Mouse (Mus musculus) adrenal gland, adult 8-10 months (tissue): Measurements from ENCODE around the gene Tcp11. TPM values are rescaled to one million over a fixed set of nuclear protein-coding genes. Genes with fewer than 3 reads are reported as not detected.
A peak's percentile ranks its signal among the peaks of the same experiment; 100 is the strongest.

Source experiments
- DNase-seq: peaks from one replicate; pipeline ENCODE4 v3.0.0; 2022
- total RNA-seq, 4 experiments: library from RNA; stranded (reverse); gene quantifications; 2 replicates each; pipeline ENCODE4 v1.2.4; 2022

The Tcp11 gene
- under 1 TPM in 1 of 4 experiments, not detected in 3; 0.46 TPM for total RNA-seq

DNA sequence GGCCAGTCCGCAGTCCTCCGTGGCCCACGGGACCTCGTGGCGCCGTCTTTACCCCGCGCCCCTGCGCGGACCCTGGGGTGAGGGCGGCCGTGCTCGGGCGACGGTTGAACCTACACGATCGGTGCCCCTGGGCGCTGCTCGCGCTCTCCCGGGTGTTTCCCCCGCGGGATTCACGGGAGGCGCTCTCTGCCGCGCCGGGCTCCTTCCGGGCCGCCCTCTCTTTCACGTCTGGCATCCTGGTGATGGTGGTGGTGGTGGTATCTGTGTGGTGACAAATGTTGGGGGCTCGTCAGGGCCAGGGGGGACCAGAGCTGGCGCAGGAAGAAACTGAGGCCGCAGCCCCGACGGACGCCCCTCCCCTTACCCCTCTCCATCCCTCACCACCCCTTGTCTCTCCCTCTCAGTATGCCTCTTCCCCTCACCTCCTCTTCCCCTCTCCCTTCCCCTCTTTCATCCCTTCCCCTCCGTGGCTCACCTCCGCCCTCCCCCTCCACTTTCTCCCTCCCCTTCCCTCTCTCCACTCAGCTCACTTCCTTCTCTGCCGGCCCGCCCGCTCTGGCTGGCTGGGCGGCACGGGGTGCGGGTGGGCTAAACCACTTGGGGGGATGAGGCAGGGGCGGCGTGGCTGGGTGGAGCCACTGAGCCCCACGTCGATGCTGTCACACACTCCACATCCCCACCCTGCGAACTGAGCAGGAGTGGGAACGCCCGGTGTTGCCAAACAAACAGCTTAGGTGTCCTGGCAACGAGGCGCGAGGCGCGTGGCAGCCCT is at the start of gene Tcp11:
Tcp11 (minus strand) TSS at position 595 of the 772 bp plus-strand sequence.
- no peak for DNase-seq

DNA sequence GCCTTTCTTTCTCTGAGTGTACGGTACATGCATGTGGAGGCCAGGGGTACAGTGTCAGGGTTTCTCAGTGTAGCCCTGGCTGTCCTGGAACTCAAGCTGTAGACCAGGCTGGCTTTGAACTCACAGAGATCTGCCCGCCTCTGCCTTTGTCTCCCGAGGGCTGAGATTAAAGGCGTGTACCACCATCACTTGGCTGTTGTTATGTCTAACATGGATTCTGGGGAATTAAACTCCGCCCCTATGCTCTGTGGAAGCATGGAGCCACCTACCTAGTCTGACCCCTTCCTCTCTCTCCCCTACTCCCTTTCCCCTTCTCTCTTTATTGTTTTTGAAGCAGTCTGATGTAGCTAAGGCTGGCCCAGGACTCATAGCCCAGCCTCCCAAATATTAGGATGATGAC is 49.4 kb upstream of the Tcp11 start:
- no peak for DNase-seq

- DNase-seq: no peak
These were observed 43.9 kb upstream of the Tcp11 start for GRCm38 (mm10) chr17:28124368-28124767.

- no peak for DNase-seq
These were observed 43.2 kb upstream of the Tcp11 start for GRCm38 (mm10) chr17:28123627-28124026.

- no peak for DNase-seq
These were observed 42.5 kb upstream of the Tcp11 start for GRCm38 (mm10) chr17:28122949-28123348.

DNA sequence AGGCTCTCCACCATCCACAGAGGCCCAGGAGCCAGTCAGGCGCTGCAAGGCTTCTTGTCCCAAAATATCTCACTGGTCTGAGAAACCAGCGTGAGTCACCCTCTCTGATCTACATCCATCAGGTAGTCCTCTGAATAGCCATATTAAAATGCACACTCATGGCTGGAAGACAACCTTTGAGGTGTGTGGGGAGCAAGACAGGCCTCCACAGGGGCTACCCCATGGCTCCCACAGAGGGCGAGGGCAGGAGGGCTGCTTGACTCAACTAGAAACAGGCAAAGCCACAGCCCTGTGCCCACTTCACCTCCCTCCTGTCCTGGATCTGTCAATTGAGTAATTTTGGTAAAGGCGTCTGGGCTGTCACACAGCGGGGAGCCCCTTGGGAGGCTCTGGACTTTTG is 40.0 kb upstream of the Tcp11 start:
- DNase-seq: no peak

- DNase-seq: peak; percentile 54
These were observed 37.2 kb upstream of the Tcp11 start for GRCm38 (mm10) chr17:28117451-28118209.

DNA sequence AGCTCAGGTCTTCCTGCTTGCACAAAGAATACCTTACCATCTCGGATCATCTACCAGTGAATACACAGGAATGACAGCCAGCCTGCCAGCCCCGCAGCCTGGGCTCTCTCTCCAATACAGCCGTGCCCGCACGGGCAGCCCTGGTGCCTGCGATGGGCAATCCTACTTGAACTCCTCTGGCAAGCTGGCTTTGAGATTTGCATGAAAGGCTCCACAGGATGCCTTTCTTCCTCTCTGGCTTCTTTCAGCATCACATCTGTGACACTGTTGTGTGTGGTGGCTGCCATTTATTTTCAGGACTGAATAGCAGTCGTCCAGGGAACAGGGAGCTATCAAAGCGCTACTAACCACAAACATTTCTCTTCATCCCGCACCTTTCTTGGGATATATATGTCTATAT is 35.9 kb upstream of the Tcp11 start:
- no peak for DNase-seq

DNA sequence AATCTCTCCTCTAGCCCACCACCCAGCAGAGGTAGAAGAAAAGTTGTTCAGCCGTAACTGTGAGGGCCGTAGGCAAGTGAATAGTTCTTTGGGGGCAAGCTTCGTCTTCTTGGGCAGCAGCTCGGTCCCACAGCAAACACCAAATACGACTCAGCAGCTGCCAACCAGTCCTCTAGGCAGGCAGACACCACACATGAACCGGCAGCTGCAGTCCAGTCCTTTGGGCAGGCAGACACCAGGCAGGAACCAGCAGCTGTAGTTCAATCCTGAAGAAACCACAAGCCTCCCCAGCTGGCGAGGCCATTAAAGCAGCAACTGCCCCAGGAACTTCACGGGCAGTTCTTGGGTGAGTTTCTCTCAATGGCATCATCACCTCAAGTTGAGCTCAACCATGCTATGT is 31.8 kb upstream of the Tcp11 start:
- DNase-seq: no peak

DNA sequence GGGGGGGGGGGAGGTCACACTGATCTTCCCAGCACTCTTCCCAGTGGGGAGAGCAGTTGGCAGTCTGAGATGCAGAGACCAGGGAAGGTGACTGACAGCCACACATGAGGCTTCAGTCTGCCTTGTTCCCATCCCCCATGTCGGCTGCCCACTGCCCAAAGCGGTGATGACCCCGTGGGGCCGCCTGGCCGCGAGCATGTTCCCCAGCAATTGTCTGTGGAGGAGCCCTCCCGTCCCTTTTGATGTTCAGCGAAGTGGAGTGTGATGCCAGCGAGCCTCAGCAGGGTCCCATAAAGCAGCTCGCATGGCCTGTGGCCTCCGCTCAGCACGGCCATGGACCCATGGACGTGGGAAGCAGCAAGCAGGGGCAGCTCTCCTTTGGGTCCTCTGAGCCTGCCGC is 26.8 kb upstream of the Tcp11 start:
- DNase-seq: no peak

GRCm38 (mm10) chr17:28106352-28106751 is 25.9 kb upstream of the Tcp11 start:
- DNase-seq: no peak

GRCm38 (mm10) chr17:28104416-28104815 is 24.0 kb upstream of the Tcp11 start:
- no peak for DNase-seq

- DNase-seq: no peak
These were observed 21.5 kb upstream of the Tcp11 start for GRCm38 (mm10) chr17:28101902-28102319.

DNA sequence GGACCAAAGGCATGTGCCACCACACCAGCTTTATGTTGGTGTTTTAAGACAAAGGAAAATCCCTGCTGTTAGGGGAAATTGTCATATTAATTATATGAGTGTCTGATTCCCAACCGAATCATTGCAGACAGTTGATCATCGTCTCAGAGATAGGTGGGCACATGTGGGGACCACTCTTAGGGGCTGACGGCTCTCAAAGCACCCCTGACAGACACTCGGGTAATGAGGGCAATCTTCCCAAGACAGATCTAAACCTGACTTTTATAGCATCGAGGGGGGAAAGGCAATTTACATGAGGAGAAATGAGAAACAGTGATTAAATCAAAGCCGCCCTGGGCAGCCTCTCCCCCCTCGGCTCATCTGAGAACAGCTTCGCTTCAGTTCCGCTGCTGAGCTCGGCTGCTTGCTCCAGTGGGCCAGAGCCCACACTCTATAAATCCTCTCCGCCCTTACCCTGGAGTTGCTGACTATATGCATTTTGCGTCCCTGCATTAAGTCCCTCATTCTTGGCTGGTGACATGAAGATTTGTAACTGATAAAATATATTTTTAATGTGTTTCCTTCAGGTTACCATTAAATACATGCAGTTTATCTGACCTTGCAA is 20.9 kb upstream of the Tcp11 start:
- no peak for DNase-seq

DNA sequence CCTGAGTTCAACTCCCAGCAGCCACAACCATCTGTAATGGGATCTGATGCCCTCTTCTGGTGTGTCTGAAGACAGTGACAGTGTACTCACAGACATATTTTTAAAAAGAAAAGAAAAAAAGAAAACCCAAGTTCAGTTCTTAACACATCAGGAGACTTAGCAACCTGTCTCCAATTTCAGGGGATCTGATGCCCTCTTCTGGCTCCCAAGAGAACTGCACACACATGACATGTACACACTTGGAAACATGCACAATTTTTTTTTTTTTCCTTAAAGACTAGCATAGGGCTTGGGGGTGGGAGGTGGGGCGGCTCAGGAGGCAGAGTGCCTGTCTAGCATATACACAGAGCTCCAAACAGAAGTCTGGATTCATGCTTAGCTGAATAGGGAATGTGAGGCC is 20.2 kb upstream of the Tcp11 start:
- DNase-seq: no peak

GRCm38 (mm10) chr17:28099086-28099485 is 18.6 kb upstream of the Tcp11 start:
- DNase-seq: no peak

GRCm38 (mm10) chr17:28097308-28097707 is 16.9 kb upstream of the Tcp11 start:
- DNase-seq: no peak

- DNase-seq: no peak
These were observed 16.0 kb upstream of the Tcp11 start for GRCm38 (mm10) chr17:28096418-28096817.

DNA sequence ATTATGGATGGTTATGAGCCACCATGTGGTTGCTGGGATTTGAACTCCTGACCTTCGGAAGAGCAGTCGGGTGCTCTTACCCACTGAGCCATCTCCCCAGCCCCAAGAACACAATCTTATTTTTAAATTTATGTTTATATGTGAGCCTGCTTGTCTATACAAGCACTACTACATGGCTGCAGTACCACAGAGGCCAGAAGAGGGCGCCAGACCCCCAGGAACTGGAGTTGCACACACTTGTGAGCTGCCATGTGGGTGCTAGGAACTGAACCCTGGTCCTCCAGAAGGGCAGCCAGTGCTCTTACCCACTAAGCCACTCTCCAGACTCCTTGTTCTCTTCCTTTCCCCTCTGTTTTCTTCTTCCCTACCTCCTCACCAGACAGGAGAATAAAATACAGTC is 13.4 kb upstream of the Tcp11 start:
- DNase-seq: no peak

GRCm38 (mm10) chr17:28092297-28092696 is 11.9 kb upstream of the Tcp11 start:
- no peak for DNase-seq

DNA sequence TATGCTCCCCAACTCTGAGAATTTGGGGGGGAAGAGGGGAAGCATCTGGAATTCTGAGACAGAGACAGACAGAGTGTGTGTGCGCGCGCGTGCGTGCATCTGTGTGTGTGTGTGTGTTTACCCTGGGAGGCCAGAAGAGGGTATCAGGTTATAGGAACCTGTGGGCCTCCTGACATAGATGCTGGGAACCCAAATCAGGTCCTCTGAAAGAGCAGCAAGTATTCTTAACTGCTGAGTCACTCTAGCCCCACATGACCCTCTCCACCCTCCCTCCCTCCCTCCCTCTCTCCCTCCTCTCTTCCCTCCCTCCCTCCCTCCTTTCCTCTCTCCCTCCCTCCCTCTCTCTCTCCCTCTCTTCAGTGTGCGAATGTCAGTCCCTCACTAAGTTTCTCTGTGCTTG is 8.3 kb upstream of the Tcp11 start:
- DNase-seq: no peak

- DNase-seq: no peak
These were observed 7.0 kb upstream of the Tcp11 start for GRCm38 (mm10) chr17:28087430-28087829.

DNA sequence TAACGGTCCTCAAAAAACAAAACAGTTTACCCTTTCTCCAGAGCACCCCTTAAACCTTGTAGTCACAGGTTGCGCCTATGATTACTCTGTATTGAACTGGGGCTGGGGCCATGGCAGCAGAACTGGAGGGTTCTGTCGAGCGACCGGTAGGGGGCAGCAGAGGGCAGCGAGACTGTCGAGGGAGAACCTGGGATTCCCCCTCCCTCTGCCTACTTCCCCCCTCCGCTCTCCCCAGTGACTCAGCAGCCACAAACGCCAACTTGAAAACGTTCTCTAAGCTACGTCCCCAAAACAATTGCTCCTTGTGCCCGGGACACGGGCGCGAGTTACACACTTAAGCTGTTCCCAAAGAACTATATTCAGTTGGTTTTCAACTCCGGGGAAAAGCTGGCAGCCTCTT is 4.5 kb upstream of the Tcp11 start:
- peak; percentile 84 for DNase-seq
